Mouse (Mus musculus) effector memory CD4-positive, alpha-beta T cell, adult 7 months (primary cell): ENCODE measurements around the gene H6pd. TPM values are rescaled to one million over a fixed set of nuclear protein-coding genes. Genes with fewer than 3 reads are reported as not detected.

Source experiments
- polyA plus RNA-seq: library from polyadenylated mRNA; unstranded; fragments of 100-300 nt; shearing (Covaris generic); gene quantifications from one replicate; pipeline ENCODE4 v1.2.1, GENCODE M21; 2017

The H6pd gene
- 7.7 TPM for polyA plus RNA-seq

DNA sequence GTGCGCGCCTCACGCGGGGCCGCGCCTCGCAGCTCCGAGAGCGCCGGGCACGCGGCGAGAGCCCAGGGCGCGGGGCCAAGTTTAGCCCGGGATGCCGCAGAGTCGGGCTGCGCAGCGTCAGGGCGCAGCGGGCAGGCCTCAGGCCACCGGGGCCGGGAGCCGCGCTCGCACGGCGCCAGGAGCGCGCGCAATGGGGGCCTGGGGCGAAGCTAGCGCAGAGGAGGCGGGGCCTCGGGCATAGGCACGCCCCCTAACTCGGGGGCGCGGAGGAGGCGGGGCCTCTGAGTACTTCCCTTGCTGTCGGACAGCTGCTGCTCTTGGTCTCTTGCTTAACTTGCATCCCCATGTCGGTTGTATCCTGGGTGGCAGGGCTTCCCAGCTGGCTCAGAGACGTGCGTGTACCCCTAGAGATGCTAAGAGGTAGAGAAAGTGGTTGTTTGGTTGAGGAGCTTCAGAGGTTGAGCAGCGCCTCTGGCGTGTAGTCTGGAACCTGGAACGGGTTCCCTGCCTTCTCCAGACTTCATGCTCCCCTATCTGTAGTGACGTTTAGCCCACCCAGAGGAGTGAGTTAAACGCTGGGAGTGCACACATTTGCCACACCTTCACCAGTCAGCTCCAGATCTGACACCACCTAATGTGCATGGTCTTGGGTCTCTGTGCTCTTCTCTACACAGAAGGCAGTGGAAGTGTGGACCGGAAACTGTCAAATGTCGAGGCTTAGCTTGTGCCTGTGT is at the start of gene H6pd:
Gene H6pd (minus strand): TSS at position 171 of the 734 bp plus-strand sequence.

DNA sequence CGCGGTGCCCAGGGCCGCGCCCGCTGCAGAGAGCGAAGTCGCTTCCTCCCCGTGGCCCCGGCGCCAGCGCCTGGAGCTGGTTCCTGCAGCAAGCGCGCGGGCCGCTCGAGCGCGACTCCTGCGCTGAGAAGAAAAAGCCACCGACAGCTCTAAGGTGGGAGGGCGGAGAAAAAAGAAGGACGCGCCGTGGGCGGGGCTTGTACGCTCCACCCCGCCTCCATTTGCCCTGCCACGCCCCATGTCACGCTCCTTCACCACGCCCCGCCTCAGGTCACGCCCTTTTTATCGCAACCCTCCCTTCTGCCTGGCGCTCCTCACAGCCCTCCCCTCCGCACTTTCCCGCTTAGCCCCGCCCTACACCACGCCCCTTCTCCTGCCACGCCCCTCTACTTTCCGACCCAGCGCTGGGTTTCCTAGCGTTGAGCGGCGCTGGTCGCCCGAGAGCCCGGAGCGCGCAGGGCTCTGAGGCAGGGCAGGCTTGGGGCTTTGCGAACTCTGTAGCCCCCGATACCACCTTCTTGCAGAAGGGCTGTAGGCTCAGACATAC is 53.9 kb downstream of the H6pd start, which contains the start of gene Spsb1:
Gene Spsb1 (minus strand): TSS at position 151 of the 547 bp plus-strand sequence.

Other genes starting within 250 kb of the H6pd start
- gene Slc25a33, start 234.7 kb downstream of the H6pd start, polyA plus RNA-seq: 10.7 TPM
- 9.4 TPM for gene Spsb1, start 54.0 kb downstream of the H6pd start, polyA plus RNA-seq
- gene Gpr157, start 78.3 kb upstream of the H6pd start, polyA plus RNA-seq: not detected
- 0.72 TPM for gene Slc2a5, start 110.3 kb upstream of the H6pd start, polyA plus RNA-seq
- gene Slc2a7, start 139.9 kb upstream of the H6pd start, polyA plus RNA-seq: not detected
- not detected for gene Car6, start 192.3 kb upstream of the H6pd start, polyA plus RNA-seq
- 1,085 TPM for gene Eno1, start 227.7 kb upstream of the H6pd start, polyA plus RNA-seq